Mouse (Mus musculus) adipocyte (in vitro differentiated cells): Measurements from ENCODE around the gene Tbl1x.

Experiments used
- DNase-seq: peaks from one replicate; pipeline ENCODE4 v3.0.0-alpha.2; 2016; ENCODE audit warnings: low spot score

Tbl1x gene

GRCm38 (mm10) chrX:77608947-77609703, 98.3 kb downstream of the Tbl1x start:
- DNase-seq: no peak

DNA sequence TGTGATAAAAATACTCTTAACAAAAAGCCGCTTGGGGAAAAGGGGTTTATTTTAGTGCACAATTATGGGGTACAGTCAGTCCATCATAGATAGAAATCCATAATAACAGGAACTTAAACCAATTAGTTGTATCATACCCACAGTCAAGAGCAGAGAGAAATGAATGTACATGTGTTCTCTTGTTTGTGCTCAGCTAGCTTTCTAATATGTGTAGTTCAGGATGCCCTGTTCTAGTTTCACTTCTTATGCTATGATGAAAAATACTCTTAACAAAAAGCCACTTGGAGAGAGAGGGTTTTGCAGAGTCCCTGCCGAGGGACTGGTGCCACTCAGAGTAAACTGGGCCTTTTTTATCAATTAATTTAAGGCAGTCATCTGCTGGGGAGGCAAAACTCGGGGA, 101.1 kb downstream of the Tbl1x start:
- no peak for DNase-seq

GRCm38 (mm10) chrX:77613041-77613440, 102.2 kb downstream of the Tbl1x start:
- no peak for DNase-seq

GRCm38 (mm10) chrX:77615735-77616293, 105.0 kb downstream of the Tbl1x start:
- no peak for DNase-seq

DNA sequence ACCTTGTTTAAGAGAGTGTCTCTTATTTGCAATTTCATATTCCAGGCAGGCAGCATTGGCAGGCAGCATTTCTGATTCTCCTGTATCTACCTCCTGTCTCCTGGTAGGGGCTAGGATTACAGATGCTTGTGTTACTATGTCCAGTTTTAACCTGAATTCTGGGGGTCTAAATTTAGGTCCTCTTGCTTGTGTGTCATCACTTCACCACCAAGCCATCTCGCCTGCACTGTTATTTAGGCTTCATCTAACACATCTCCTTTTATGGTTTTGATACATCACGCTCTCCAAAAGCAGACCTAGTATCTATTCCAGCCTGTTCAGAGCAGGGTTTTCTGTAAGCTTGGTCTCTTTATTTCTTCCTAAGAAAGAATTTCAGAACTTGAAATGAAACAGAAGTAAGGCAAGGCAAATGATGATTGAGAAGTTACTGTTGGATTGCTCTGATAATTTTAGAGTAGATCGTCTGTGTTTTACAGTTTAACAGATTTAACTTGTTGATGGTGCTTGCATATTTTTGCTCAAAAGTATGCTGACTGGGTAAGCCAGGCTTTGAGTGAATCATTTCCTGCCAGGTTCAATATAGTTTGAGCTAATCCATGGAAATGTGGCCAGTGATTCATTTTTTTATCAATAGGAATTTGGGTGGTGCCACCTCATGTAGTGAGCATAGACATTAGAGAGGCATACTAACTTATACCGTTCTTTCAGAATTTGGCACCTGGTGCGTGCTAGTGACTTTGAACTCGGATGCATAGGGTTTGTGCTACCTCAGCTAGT, 106.7 kb downstream of the Tbl1x start:
- no peak for DNase-seq

- peak; percentile 65 for DNase-seq
Measured at GRCm38 (mm10) chrX:77630439-77630838, 119.6 kb downstream of the Tbl1x start.

- no peak for DNase-seq
Measured at GRCm38 (mm10) chrX:77636499-77636898, 125.7 kb downstream of the Tbl1x start.

GRCm38 (mm10) chrX:77638076-77638475, 127.3 kb downstream of the Tbl1x start:
- peak; percentile 72 for DNase-seq

- no peak for DNase-seq
Measured at GRCm38 (mm10) chrX:77640301-77640700, 129.5 kb downstream of the Tbl1x start.

DNA sequence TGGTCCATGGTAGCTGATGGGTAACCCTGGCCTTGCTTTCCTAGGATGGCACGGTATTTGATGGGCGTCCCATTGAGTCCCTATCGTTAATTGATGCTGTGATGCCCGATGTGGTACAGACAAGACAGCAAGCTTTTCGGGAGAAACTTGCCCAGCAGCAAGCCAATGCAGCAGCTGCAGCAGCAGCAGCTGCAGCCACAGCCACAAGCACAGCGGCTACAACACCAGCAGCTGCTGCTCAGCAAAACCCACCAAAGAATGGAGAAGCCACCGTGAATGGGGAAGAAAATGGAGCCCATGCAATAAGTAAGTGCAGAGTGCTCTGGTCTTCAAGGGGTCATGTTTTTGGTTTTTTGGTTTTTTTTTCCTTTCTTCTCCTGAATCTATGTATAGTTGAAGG, 135.4 kb downstream of the Tbl1x start:
- no peak for DNase-seq

- DNase-seq: no peak
Measured at GRCm38 (mm10) chrX:77650246-77650645, 139.4 kb downstream of the Tbl1x start.

DNA sequence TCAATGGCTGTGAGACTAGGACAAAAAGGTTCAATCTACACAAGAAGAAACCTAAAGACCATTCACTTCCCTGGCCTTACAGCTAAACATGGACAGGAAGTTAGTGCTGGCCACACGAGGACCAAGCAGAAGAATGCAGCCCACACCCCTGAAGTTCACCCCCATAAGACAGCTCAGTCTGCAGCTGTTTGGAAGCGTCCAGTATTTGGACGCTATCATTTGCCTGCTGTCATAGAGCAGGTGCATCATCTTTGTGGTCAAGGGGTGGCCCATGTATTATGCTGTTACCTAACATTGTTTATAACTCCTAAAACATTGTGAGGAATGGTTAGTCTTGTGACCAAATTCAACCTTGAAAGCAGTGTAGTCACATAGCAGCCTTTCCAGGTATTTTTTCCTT, 151.2 kb downstream of the Tbl1x start:
- no peak for DNase-seq

DNA sequence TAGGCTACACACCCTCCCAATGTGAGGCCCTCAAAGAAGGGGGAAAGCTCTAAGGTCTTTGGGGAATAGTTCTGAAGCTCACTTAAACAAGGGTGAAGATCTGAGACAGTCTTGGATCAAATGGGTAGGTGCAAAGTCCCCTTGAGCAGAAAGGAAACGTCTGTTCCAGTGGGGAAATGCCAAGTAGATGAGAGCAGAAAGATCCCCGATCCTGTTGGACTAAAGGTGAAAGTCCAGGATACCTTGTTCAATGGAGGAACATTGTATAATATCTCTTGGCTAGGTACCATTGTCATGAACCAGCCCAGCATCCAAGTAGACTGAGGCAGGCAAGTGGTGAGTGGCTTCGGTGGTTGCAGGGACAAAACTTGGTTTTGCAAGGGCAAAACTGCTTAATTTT, 152.5 kb downstream of the Tbl1x start:
- no peak for DNase-seq

GRCm38 (mm10) chrX:77665030-77665429, 154.2 kb downstream of the Tbl1x start:
- no peak for DNase-seq

GRCm38 (mm10) chrX:77666911-77667310, 156.1 kb downstream of the Tbl1x start:
- DNase-seq: no peak

DNA sequence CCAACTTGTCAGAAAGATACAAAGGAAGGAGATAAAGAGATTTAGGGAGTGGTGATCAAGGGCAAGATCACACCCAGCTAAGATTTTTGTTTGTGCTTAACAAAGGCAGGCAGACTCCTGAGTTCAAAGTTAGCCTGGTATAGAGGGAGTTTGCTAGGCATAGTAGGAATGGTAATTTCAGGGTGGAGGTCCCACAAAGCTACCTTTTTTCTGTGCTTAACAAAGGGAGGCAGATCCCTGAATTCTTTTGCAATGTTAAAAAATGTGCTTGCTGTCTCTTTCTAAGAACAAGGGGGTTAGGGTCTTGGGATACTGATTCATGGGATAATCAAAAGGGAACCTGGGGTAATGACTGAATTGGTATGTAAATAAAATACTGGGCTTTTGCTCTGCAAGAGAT, 156.6 kb downstream of the Tbl1x start:
- DNase-seq: no peak

- DNase-seq: peak; percentile 88
Measured at GRCm38 (mm10) chrX:77669779-77670550, 159.2 kb downstream of the Tbl1x start.
